Mouse (Mus musculus): ENCODE measurements around the gene Elovl3. TPM values are rescaled to one million over a fixed set of nuclear protein-coding genes. Genes with fewer than 3 reads are reported as not detected.
A peak's percentile ranks its signal among the peaks of the same experiment; 100 is the strongest.
"Not testable (repeated sequence)": the region's sequence is repeated elsewhere in the genome, so short reads cannot be mapped to it uniquely, and the experiment has no call there.

The Elovl3 gene
- polyA plus RNA-seq, 1 experiment from 2014 or later, result not detected

DNA sequence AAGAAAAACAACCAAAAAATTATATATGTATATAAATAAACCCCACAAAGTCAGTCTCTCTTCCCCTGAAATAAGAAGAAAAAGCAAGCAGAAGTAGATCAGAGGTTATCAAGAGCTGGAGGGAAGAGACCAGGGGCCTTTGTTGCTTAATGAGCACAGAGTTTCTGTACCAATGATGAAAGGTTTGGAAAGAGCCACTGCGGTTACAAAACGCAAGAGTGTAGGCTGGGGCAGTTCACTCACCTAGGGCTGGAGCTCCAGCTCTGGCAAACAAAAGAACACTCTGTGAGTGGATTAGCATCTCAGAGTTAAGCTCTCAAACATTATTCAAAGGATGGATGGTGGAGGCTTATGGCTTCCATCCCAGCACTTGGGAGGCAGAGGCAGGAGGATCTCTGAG lies 21.5 kb upstream of the Elovl3 start:
- Histone ChIP-seq H3K9me3 (no peaks in the 10 kb centered on the region), H3K4me2 (no peak overlapping the region), H3K9ac (no peak overlapping the region), H3K27ac (replicated peaks) (no peak overlapping the region), H3K27me3 (replicated peaks) (no peaks in the 10 kb centered on the region), H3K4me1 (no peaks in the 10 kb centered on the region), H3K36me3 (no peaks in the 10 kb centered on the region), H3K4me3 (no peak overlapping the region)
- 84% methylated on average over 2 of the region's 2 CpGs for WGBS
- ATAC-seq (ENCODE audit: extremely low read depth, insufficient number of reproducible peaks, low FRiP score, low TSS enrichment), result no peak

DNA sequence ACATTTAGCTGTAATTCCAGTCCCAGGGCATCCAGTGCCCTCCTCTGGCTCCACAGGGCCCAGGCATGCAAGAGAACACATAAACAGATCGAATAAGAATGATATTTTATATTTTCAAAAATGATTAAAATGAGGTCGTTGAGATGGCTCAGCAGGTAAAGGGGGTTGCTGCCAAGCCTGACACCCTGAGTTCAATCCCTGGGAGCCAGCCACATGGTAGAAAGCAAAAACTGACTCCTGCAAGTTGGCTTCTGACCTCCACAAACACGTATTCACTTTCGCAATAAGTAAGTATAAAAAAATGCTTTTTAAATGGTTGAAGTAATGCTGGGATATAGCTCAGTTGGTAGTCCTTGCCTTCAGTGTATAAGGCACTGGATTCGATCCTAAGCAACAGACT lies 20.9 kb upstream of the Elovl3 start:
- Histone ChIP-seq H3K9me3 (no peaks in the 10 kb centered on the region), H3K4me1 (no peaks in the 10 kb centered on the region), H3K4me2 (no peak overlapping the region), H3K27ac (replicated peaks) (no peak overlapping the region), H3K27me3 (replicated peaks) (no peaks in the 10 kb centered on the region), H3K36me3 (no peaks in the 10 kb centered on the region), H3K9ac (no peak overlapping the region), H3K4me3 (no peak overlapping the region)
- ATAC-seq (ENCODE audit: extremely low read depth, insufficient number of reproducible peaks, low FRiP score, low TSS enrichment), result no peak
- WGBS, result 74% methylated on average over 5 of the region's 5 CpGs

DNA sequence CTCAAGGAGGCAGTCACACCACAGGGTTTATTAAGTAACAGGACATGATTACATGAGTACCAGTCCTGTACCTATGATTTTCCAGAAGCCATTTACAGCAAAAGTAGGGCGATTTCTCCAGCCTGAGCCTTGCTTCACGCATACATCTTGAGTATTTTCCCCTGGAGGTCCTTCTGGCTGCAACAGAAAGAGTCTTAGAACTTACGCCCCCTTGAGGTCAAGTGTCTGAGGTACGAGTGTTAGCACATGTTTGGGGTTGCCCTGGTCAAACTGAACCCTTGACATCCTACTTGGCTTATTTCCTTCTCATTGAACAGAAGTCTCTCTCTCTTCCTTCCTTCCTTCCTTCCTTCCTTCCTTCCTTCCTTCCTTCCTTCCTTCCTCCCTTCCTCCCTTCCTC lies 17.1 kb upstream of the Elovl3 start:
- Histone ChIP-seq H3K4me2 (no peak overlapping the region), H3K4me3 (no peak overlapping the region), H3K36me3 (no peaks in the 10 kb centered on the region), H3K27ac (replicated peaks) (no peak overlapping the region), H3K4me1 (no peaks in the 10 kb centered on the region), H3K9ac (no peak overlapping the region), H3K27me3 (replicated peaks) (no peaks in the 10 kb centered on the region), H3K9me3 (no peaks in the 10 kb centered on the region)
- WGBS, result 38% methylated on average over 4 of the region's 4 CpGs
- no peak for ATAC-seq (ENCODE audit: extremely low read depth, insufficient number of reproducible peaks, low FRiP score, low TSS enrichment)

DNA sequence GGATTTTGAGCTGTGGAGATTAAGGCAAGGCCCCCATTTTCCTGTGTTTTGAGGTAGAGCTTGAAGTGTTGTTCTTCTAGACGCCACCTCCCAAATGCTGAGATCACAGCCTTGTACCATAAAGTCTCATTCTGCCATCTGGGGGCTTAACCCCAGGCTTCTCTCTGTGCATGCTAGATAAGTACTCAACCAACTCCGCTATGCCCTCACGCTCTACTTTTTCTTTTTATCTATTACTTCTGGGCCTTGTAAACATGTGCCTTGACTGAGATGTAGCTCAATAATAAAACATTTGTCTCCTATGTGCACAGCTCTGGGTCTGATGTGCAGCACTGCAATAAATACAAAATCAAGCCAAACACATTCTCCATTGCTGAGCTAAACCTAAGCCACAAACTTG lies 12.2 kb upstream of the Elovl3 start:
- H3K4me3 ChIP-seq, result no peak overlapping the region
- no peaks in the 10 kb centered on the region for H3K4me1 ChIP-seq
- 75% methylated on average over 3 of the region's 3 CpGs for WGBS
- peaks cover 13% of the 10 kb centered on the region; the same call in 1 of the 2 replicates for H3K27me3 ChIP-seq (replicated peaks)
- no peak overlapping the region for H3K4me2 ChIP-seq
- no peak overlapping the region for H3K27ac ChIP-seq (replicated peaks)
- no peaks in the 10 kb centered on the region for H3K9me3 ChIP-seq
- ATAC-seq (ENCODE audit: extremely low read depth, insufficient number of reproducible peaks, low FRiP score, low TSS enrichment), result no peak
- H3K9ac ChIP-seq, result no peak overlapping the region
- no peaks in the 10 kb centered on the region for H3K36me3 ChIP-seq

DNA sequence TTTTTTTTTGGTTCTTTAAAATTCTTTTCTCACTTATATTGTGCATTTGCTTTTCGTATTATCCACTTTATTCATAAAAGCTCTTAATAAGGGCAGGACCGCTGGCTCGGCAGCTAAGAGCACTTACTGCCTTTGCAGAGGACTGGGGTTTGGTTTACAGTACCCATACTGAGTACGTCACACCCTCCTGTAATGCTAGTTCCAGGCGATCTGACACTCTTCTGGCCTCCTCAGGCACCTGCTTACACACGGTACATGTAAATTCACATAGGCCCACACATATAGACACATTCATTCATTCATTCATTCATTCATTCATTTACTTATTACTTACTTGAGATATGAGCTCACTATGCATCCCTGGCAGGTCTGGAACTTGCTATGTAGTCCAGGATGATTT lies 10.8 kb upstream of the Elovl3 start:
- Histone ChIP-seq H3K4me1 (no peaks in the 10 kb centered on the region), H3K36me3 (no peaks in the 10 kb centered on the region), H3K4me2 (no peak overlapping the region), H3K27me3 (replicated peaks) (peaks cover 22% of the 10 kb centered on the region), H3K4me3 (no peak overlapping the region), H3K9ac (no peak overlapping the region), H3K27ac (replicated peaks) (no peak overlapping the region), H3K9me3 (no peaks in the 10 kb centered on the region)
- no peak for ATAC-seq (ENCODE audit: extremely low read depth, insufficient number of reproducible peaks, low FRiP score, low TSS enrichment)
- 61% methylated on average over 6 of the region's 6 CpGs for WGBS

DNA sequence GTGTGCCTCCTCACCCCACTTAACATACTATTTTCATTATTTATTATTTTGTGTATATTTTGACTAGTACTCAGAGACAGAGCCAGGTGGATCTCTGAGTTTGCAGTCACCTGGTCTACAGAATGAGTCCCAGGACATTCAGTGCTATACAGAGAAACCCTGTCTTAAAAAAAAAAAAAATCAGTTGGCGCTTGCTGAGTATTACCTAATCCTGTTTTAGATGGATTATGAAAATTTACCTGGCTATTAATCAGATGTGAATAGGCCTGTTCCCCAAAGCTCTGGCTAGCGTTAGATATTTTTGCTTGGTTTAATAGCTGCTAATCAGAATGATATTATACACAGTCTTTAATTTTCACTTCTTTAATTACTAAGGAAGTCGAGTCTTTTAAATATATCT lies 7.8 kb upstream of the Elovl3 start:
- no peaks in the 10 kb centered on the region for H3K9me3 ChIP-seq
- H3K27me3 ChIP-seq (replicated peaks), result peaks cover 41% of the 10 kb centered on the region
- H3K36me3 ChIP-seq, result no peaks in the 10 kb centered on the region
- H3K4me2 ChIP-seq, result no peak overlapping the region
- no peak overlapping the region for H3K27ac ChIP-seq (replicated peaks)
- WGBS, result 81% methylated on average over 3 of the region's 3 CpGs
- no peak overlapping the region for H3K9ac ChIP-seq
- no peaks in the 10 kb centered on the region for H3K4me1 ChIP-seq
- no peak overlapping the region for H3K4me3 ChIP-seq
- no peak for ATAC-seq (ENCODE audit: extremely low read depth, insufficient number of reproducible peaks, low FRiP score, low TSS enrichment)

DNA sequence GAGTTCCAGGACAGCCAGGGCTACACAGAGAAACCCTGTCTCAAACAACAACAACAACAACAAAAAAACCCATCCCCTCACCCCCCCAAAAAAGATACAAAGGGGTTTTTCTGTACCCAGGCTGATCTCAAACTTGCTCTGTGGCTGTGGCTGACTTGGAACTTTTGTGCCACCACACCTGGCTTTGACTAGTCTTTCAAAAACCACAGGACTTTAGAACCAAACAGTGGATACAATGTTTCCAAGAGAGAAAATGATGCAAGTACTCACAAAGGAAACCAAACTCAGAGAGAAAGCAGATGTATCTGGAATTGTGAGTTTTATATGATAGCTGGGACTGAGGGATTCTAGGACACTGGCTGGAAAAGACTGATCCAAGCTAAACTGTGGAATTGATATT lies 7.0 kb upstream of the Elovl3 start:
- Histone ChIP-seq H3K9ac (no peak overlapping the region), H3K27me3 (replicated peaks) (peaks cover 42% of the 10 kb centered on the region)

DNA sequence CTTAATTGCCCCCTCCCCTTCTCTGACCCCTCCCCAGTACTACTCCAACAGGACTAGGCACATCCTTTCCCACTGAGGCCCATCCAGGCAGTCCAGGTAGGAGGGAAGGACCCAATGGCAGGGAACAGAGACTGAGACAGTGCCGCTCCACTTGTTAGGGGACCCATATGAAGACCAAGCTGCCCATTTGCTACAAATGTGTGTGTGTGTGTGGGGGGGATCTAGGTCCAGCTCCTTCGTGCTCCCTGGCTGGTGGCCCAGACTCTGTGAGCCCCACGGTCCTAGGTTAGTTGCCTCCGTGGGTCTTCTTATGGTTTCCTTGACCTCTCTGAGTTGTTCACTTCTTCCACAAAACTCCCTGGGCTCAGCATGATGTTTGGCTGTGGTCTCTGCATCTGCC lies 5.4 kb upstream of the Elovl3 start:
- no peak overlapping the region for H3K4me2 ChIP-seq
- no peak overlapping the region for H3K9ac ChIP-seq
- H3K27me3 ChIP-seq (replicated peaks), result peaks cover 59% of the 10 kb centered on the region
- WGBS, result 76% methylated on average over 4 of the region's 4 CpGs
- H3K4me1 ChIP-seq, result no peaks in the 10 kb centered on the region
- no peak for ATAC-seq (ENCODE audit: extremely low read depth, insufficient number of reproducible peaks, low FRiP score, low TSS enrichment)
- no peak overlapping the region for H3K4me3 ChIP-seq
- no peak overlapping the region for H3K27ac ChIP-seq (replicated peaks)
- no peaks in the 10 kb centered on the region for H3K9me3 ChIP-seq
- no peaks in the 10 kb centered on the region for H3K36me3 ChIP-seq

More for the DNA sequence above, 7.0 kb upstream of the Elovl3 start:
- no peak overlapping the region for H3K27ac ChIP-seq (replicated peaks)
- H3K4me3 ChIP-seq, result no peak overlapping the region
- ATAC-seq (ENCODE audit: extremely low read depth, insufficient number of reproducible peaks, low FRiP score, low TSS enrichment), result no peak
- H3K4me1 ChIP-seq, result no peaks in the 10 kb centered on the region
- no peak overlapping the region for H3K4me2 ChIP-seq
- H3K9me3 ChIP-seq, result no peaks in the 10 kb centered on the region
- H3K36me3 ChIP-seq, result no peaks in the 10 kb centered on the region

DNA sequence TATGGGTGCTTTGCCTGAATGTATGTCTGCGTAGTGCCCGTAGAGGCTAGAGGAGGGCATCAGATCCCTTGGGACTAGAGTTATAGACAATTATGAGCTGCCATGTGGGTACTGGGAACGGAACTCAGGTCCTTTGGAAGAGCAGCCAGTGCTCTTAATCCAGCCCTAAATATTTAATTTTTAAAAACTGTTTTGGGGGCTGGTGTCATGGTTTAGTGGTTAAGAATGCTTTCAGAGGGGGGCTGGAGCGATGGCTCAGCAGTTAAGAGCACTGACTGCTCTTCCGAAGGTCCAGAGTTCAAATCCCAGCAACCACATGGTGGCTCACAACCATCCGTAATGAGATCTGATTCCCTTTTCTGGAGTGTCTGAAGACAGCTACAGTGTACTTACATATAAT lies 2.0 kb upstream of the Elovl3 start:
- H3K4me3 ChIP-seq; ATAC-seq (ENCODE audit: extremely low read depth, insufficient number of reproducible peaks, low FRiP score, low TSS enrichment); H3K4me2 ChIP-seq; H3K36me3 ChIP-seq; H3K9ac ChIP-seq; H3K27ac ChIP-seq (replicated peaks); H3K4me1 ChIP-seq; H3K9me3 ChIP-seq: not testable (repeated sequence)
- H3K27me3 ChIP-seq (replicated peaks), result peaks cover 79% of the 10 kb centered on the region
- 75% methylated on average over 6 of the region's 6 CpGs for WGBS

DNA sequence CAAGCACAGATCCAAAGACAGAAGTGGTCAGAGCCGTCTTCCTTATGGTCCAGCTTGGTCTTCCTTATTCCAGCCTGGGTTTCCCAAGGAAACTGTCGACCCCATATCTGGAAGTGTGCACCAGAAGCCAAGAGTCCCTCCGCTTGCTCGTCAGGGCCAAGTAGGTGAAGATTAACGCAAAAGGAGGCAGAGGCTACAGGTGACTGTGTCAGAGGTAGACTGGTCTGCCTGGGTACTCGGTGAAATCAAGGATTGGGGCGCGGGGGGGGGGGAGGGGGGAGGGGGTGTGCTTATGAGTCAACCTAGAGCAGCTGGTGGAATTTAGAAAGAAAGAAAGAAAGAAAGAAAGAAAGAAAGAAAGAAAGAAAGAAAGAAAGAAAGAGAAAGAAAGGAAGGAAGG lies 414 bp upstream of the Elovl3 start:
- H3K4me2 ChIP-seq, result peak overlapping the region; percentile 70
- 18% methylated on average over 6 of the region's 8 CpGs for WGBS
- H3K4me1 ChIP-seq, result peaks cover 16% of the 10 kb centered on the region
- H3K9ac ChIP-seq, result no peak overlapping the region
- no peaks in the 10 kb centered on the region for H3K36me3 ChIP-seq
- no peaks in the 10 kb centered on the region for H3K9me3 ChIP-seq
- no peak for ATAC-seq (ENCODE audit: extremely low read depth, insufficient number of reproducible peaks, low FRiP score, low TSS enrichment)
- H3K27me3 ChIP-seq (replicated peaks), result peaks cover 81% of the 10 kb centered on the region
- no peak overlapping the region for H3K27ac ChIP-seq (replicated peaks)
- peak overlapping the region; percentile 44 for H3K4me3 ChIP-seq

DNA sequence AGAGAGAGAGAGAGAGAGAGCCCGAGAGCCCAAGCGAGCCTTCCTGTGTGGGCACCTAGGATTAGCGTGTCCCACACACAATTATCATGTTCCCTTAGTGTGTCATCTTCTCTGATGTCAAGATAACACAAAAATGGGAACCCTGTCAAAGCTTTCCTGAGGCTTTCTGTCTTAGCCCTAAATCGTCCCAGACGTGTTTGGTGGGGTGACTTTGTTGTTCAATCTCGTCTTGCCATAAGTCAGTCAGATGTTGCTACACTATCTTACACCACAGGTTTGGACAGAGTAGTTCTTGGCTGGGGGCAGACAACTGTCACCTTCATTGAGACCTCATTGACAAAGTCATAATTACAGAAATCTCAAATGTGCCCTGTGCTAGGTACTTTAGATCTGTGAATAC lies 880 bp downstream of the Elovl3 start:
- Histone ChIP-seq H3K9me3 (no peaks in the 10 kb centered on the region), H3K27me3 (replicated peaks) (peaks cover 86% of the 10 kb centered on the region), H3K9ac (no peak overlapping the region), H3K4me1 (peaks cover 29% of the 10 kb centered on the region), H3K4me2 (peak overlapping the region; percentile 70; the same call in 1 of the 2 replicates), H3K4me3 (no peak overlapping the region), H3K36me3 (no peaks in the 10 kb centered on the region), H3K27ac (replicated peaks) (no peak overlapping the region)
- WGBS, result 40% methylated on average over 6 of the region's 6 CpGs
- ATAC-seq (ENCODE audit: extremely low read depth, insufficient number of reproducible peaks, low FRiP score, low TSS enrichment), result no peak

DNA sequence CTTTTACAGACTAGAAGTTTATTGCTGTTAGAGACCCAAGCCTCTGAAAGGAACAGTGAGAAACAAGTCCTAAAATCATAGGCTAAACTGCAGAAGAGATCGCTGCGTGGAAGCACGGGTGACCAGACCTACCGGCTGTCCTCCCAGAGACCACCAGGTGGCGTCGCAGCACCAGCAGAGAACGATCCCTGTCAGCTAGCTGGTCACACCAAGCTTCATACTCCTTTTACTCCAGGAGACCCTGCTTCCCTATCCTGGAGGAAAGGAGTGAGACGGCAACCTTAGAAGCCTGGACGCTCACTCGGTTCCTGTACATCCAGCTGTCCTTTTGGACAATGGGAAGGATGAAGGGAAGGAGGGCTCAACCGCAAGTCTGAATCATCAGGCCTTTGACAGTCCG lies 3.6 kb downstream of the Elovl3 start:
- Histone ChIP-seq H3K4me2 (peak overlapping the region; percentile 99), H3K4me3 (peak overlapping the region; percentile 67), H3K27me3 (replicated peaks) (peaks cover 93% of the 10 kb centered on the region), H3K36me3 (no peaks in the 10 kb centered on the region), H3K9me3 (no peaks in the 10 kb centered on the region), H3K9ac (peak overlapping the region; percentile 77), H3K27ac (replicated peaks) (no peak overlapping the region), H3K4me1 (peaks cover 36% of the 10 kb centered on the region)
- 2% methylated on average over 12 of the region's 12 CpGs for WGBS
- no peak for ATAC-seq (ENCODE audit: extremely low read depth, insufficient number of reproducible peaks, low FRiP score, low TSS enrichment)
